Mouse (Mus musculus) thymus, postnatal 10 days (tissue): Measurements from ENCODE around the gene Klhl24.
"Not testable (repeated sequence)": the region's sequence is repeated elsewhere in the genome, so short reads cannot be mapped to it uniquely, and the experiment has no call there.

Source experiments
- DNase-seq, 2 experiments: peaks; one replicate each; pipeline ENCODE4 v3.0.0; 2021; ENCODE audit warnings: low spot score in 2 of 2

The Klhl24 gene

GRCm38 (mm10) chr16:20097069-20097710 lies at the start of gene Klhl24:
Klhl24 (plus strand) TSS chr16:20097542.
- peak; percentile 90 to 91 for DNase-seq

DNA sequence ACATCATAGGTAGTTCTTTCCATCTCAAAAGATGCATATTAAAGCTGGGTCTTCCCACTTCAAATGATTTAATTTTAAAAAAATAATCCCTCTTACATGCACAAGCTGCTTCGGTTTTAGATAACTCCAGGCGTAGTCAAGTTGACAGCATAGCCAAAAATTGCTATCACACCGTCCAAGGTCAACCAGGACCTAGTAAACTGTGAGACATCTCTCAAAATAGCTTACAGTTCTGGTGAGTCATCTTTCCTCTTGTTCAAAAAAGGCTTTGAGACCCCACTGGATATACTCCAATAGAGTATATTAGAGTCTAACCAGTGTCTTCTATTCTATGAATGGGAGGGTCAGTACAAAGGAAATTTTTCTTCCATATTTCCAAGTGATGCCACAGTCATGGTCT lies 44.7 kb upstream of the Klhl24 start:
- no peak for DNase-seq

DNA sequence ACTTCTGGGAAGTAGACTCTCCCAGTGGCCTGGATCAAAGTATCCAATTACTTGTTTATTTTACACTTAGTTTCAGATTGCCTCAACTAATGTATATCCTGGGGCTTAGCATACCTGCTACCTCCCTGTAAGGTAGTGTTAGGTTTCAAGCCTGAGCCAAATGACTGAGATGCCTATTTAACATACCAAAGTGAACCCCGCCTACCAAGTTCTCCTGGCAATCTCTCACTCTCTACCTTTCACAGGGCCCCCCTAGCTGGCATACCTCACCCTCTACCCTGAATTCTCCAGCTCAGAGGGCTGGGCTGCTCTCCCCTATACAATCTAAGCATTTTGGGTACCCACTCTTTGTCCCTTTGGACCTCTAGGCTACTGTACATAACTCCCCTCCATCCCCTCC lies 24.6 kb upstream of the Klhl24 start:
- DNase-seq: no peak

DNA sequence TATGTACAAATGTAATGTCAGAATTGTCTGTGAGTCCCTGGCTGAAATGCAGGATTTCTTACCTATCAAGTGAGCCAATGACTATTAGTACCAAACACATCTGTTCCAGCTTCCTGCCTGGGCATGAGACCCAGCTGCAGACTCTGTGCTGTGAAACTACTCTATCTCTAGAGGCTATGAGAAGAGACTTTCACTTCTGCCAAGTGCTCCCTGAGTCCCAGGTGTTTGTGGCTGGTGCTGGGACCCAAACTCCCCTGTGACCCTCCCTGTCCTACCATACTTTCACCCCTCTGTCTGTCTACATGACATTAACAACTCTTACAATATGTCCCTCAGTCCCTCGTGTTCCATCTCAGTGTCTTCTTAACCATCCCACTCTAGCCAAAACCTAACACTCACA lies 20.7 kb upstream of the Klhl24 start:
- DNase-seq: no peak

DNA sequence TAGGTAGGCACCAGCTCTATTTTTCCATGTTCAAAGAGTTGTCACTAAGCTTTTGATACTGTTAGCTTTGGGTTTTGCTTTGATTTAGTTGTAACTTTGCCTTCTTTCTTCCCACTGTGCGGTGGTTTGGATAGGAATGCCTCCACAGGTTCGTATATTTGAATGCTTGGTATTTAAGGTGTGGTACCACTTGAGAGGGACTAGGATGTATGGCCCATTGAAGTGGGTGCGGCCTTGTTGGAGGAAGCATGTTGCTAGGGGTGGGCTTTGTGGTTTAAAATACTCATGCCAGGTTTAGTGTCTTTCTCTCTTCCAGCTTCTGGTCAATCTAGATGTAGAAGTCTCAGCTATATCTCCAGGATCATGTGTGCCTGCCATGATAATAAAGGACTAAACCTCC lies 17.1 kb upstream of the Klhl24 start:
- DNase-seq: no peak

- no peak for DNase-seq
Measured at GRCm38 (mm10) chr16:20084623-20085022, 12.7 kb upstream of the Klhl24 start.

GRCm38 (mm10) chr16:20085250-20085905 lies 12.0 kb upstream of the Klhl24 start:
- no peak for DNase-seq

DNA sequence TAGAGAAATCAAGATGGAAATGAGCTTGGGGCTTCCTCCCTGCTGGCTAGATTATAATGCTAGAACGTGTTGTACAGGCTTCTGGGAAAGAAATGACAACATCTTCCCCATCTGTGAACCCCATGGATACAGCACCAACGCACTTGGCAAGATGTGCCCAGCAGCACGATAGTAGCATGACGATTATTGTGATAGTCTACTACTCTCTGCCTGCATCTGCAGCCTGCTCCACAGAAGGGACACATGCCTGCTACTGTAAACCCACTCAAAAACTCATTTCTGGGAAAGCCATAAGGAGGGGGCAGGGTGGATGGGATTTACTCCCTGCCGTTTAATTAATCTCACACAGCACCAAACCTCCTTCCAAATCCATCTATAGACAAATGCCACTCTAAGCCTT lies 10.4 kb upstream of the Klhl24 start:
- DNase-seq: no peak

DNA sequence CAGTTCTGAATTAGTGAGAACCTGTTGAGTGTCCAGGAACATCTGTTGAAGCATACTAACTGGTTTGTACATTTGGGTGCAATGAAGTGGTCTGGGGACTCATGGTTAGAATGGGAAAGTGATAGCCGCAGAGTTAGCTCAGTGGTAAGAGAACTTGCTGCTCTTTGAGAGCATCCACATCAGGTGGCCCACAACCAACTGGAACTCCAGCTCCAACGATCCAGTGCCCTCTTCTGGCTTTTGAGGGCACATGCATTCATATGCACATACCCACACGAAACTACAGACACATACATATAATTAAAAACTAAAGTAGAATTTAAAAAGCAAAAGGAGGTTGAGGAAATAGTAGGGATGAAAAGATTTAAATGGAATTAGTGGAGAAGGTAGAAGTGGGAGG lies 7.7 kb upstream of the Klhl24 start:
- DNase-seq: no peak

DNA sequence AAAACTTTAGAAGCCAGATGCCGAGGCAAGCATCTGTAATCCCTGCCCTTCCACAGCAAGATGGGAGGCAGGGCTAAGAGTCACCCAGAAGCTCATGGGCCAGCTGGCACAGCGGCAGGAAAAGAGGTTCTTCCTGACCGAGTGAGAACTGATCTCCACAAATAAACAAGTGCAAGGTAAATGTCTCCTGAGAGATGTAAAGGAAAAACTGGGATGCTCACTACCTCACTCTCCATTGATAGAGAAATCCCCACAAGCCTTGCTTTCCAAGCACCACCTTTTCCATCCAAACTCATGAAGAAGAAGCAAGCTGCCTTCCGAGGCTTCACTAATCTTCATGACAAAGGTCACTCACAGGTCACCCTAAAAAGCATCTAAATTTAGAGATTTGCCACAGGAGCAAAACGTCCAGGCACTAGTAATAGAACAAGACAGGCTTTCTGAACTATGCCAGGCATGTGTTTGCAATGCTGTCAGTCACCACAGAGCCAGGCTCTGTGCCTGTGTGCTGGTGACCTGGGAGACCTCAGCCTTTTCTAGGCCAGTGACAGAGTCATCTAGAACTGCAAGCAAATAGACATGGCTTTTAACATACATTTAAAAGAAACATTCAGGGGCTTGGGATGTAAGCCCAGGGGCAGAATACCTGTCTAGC lies 6.3 kb upstream of the Klhl24 start:
- DNase-seq: no peak

DNA sequence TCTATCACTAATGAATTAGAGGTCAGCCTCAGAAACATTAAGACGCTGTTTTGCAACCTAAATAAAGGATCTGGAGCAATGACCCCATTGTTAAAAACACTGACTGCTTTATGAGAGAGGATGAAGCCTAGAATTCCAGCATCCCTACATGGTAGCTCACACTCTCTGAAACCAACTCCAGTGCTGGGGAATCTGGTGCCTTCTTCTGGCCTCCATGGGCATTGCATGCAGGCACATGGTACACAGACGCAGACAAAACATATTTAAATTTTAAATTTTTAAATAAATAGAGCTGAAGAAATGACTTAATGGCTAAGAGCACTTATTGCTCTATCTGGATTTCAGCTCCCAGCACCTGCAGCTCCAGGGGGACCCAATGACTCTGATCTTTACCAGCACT lies 1.4 kb upstream of the Klhl24 start:
- DNase-seq: no peak

GRCm38 (mm10) chr16:20097711-20098374 lies 501 bp downstream of the Klhl24 start:
- DNase-seq: peak; percentile 88 to 92

- DNase-seq: no peak
Measured at GRCm38 (mm10) chr16:20098375-20098727, 1.0 kb downstream of the Klhl24 start.

- peak; percentile 13 to 14 for DNase-seq
Measured at GRCm38 (mm10) chr16:20098866-20099629, 1.7 kb downstream of the Klhl24 start.

DNA sequence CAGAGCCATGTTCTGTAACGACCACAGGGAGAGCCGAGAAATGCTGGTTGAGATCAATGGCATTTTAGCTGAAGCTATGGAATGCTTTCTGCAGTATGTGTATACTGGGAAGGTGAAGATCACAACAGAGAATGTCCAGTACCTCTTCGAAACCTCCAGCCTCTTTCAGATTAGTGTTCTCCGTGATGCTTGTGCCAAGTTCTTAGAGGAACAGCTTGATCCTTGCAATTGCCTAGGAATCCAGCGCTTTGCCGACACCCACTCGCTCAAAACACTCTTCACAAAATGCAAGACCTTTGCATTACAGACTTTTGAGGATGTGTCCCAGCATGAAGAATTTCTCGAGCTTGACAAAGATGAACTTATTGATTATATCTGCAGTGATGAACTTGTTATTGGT lies 9.7 kb downstream of the Klhl24 start:
- DNase-seq: no peak

- no peak for DNase-seq
Measured at GRCm38 (mm10) chr16:20108961-20109360, 11.6 kb downstream of the Klhl24 start.

DNA sequence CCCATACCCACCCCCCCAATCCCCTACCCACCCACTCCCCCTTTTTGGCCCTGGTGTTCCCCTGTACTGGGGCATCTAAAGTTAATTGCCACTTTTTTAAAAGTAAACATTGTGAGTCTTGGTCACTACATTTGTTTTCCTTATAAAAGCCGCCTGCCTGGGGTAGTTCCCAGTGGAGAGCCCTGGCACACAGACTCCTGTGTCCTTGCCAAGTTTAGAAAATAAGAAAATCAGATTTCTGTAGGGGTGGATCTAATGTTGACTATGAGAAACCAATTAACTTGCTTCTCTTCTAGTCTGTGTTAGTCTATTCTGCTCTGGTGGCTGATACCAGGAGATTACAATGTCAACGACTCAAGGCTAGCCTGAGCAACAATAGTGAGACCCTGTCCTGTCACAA lies 15.3 kb downstream of the Klhl24 start:
- DNase-seq: no peak

- DNase-seq: no peak
Measured at GRCm38 (mm10) chr16:20116069-20116468, 18.7 kb downstream of the Klhl24 start.

DNA sequence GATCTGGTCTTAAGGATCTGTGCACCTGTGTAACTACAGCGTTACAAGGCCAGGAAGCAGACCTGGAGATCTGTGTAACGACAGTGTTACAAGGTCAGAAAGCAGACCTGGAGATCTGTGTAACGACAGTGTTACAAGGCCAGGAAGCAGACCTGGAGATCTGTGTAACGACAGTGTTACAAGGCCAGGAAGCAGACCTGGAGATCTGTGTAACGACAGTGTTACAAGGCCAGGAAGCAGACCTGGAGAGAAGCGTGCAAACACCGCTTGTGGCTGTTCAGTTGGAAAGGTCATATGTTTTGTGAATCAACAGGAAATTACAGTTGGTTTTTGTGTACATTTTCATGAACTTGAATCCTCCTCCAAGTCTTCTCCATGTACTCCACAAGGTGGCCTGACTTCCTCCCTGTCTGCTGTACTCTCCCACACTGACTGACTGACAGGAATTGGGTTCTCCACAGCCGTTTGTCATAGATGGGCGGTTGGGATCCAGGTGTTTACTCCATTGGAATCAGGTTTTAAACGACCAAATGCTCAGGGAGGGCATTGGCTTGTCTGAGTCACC lies 29.1 kb downstream of the Klhl24 start:
- DNase-seq: not testable (repeated sequence)

DNA sequence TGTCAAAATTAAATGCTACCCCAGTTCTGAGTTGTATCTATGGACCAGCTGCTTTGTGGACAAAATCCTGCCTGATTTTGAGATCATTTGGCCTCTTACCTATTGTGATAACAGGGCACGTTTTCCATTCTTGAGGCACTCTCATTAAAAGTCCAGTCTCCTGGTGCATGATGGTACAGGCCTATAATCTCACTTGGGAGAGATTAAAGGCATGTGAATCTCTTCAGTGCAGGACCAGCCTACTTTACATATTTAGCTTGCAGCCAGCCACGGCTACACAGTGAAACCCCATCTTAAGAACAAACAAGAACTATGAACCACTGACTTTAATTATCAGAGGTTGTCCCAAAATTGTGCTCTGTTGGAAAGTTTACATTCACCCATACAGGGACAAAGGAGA lies 33.1 kb downstream of the Klhl24 start:
- no peak for DNase-seq

DNA sequence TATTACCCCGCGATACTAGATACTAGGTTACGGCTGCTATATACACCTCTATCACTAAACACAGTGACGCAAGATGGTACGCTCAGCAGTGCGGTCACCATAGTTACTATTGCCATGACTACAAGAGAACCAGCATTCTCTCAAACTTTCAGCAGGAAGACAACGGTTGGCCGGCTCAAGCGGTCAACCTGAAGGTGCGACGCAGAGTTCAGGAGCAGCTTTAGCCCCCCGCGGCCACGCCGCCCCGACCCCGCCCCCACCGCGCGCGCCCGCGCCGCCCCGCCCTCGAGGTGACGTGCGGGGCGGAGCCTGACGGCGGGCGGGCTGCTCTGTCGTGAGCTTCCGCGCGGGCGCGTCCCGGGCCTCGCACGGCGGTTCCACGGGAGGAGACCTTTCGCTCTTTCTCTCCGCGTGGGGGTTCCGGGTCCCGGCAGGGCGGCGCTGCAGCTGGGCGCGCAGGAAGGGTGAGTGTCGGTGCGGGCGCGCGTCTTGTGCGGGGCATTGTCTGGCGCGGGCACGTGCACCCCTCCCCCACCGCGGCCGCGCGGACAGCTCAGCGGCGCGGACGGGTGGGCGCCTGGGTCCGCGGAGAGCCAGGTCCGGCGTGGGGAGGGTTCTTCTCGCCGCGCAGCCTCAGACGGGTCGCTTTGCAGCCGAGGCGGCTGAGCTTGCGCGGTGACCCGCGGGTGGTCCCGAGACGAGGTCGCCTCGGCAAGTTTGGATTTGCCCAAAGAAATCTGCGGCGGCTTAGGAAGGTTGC lies 43.6 kb downstream of the Klhl24 start, which contains the start of gene Yeats2:
TSS of gene Yeats2 (plus strand) at position 292 of the 760 bp plus-strand sequence.
- DNase-seq: peak; percentile 87 to 89
